Comparison of ENCODE assay signal across 24 mouse cellular contexts in genomic region chr12:68576855-68577254, GRCm38 (mm10).
DNase-seq lines count a peak whose midpoint lies in the region; ATAC-seq lines count a peak whose summit lies in the region.
"Had no signal": no experiment of that assay in that cellular context is flagged by ENCODE, and none has a peak within 500 bp of the region (broad histone marks: within the 10 kb centered on the region; RNA-seq: fewer than 3 reads in every experiment).

No protein-coding gene starts in this region.

- 46% methylated on average over 7 of the region's 7 CpGs for WGBS in hindbrain, embryonic 14.5 days
- WGBS in hindbrain, embryonic 12.5 days: 55% methylated on average over 7 of the region's 7 CpGs
- WGBS in neural tube, embryonic 15.5 days: 48% methylated on average over 7 of the region's 7 CpGs

- no peak overlapping the region for H3K4me3 ChIP-seq in hindbrain, embryonic 14.5 days (replicated peaks; ENCODE audit: low read length)
- H3K4me3 ChIP-seq in hindbrain, embryonic 12.5 days: no peak overlapping the region
- H3K4me3 ChIP-seq in neural tube, embryonic 15.5 days (replicated peaks): no peak overlapping the region
- H3K4me3 ChIP-seq: embryonic facial prominence, embryonic 13.5 days; erythroblast, embryonic 14.5 days; forebrain, embryonic 12.5 days; heart, embryonic 15.5 days; layer of hippocampus, adult 2 months; limb, embryonic 12.5 days; liver, embryonic 13.5 days had no signal

- H3K9ac ChIP-seq in hindbrain, embryonic 14.5 days: no peak overlapping the region
- H3K9ac ChIP-seq in hindbrain, embryonic 12.5 days: no peak overlapping the region
- no peak overlapping the region for H3K9ac ChIP-seq in neural tube, embryonic 15.5 days (replicated peaks)
- H3K9ac ChIP-seq: embryonic facial prominence, embryonic 13.5 days; forebrain, embryonic 12.5 days; heart, embryonic 15.5 days; limb, embryonic 12.5 days; liver, embryonic 13.5 days had no signal

- H3K4me1 ChIP-seq in hindbrain, embryonic 14.5 days (replicated peaks; ENCODE audit: control insufficient read depth, insufficient read depth, low read length): peaks cover 3% of the 10 kb centered on the region; the same call in 1 of the 2 replicates
- H3K4me1 ChIP-seq in hindbrain, embryonic 12.5 days: no peaks in the 10 kb centered on the region
- H3K4me1 ChIP-seq in neural tube, embryonic 15.5 days: 0 out of 2 replicates have a peak, but pooled peaks cover 7% of the 10 kb centered on the region
- H3K4me1 ChIP-seq: embryonic facial prominence, embryonic 13.5 days; heart, embryonic 15.5 days; limb, embryonic 12.5 days; liver, embryonic 13.5 days had no signal

- H3K4me2 ChIP-seq in hindbrain, embryonic 14.5 days (replicated peaks): 0 out of 2 replicates have a peak overlapping the region, but pooled peaks have one; percentile 12
- H3K4me2 ChIP-seq in hindbrain, embryonic 12.5 days (replicated peaks): no peak overlapping the region
- 0 out of 2 replicates have a peak overlapping the region, but pooled peaks have one; percentile 15 for H3K4me2 ChIP-seq in neural tube, embryonic 15.5 days
- H3K4me2 ChIP-seq: embryonic facial prominence, embryonic 13.5 days; forebrain, embryonic 12.5 days; heart, embryonic 15.5 days; limb, embryonic 12.5 days; liver, embryonic 13.5 days had no signal

- ATAC-seq in hindbrain, embryonic 14.5 days (ENCODE audit: low FRiP score): peak; percentile 44; the same call in 1 of the 2 replicates
- ATAC-seq in hindbrain, embryonic 12.5 days (ENCODE audit: low FRiP score): no peak
- ATAC-seq in neural tube, embryonic 15.5 days (ENCODE audit: low FRiP score): no peak
- ATAC-seq: inflammation-experienced regulatory T-cells, adult 6 months; Patski had no signal

- no peaks in the 10 kb centered on the region for H3K27me3 ChIP-seq in hindbrain, embryonic 14.5 days (ENCODE audit: control insufficient read depth, insufficient read depth, low read length)
- H3K27me3 ChIP-seq in hindbrain, embryonic 12.5 days: no peaks in the 10 kb centered on the region
- H3K27me3 ChIP-seq in neural tube, embryonic 15.5 days (replicated peaks): no peaks in the 10 kb centered on the region
- H3K27me3 ChIP-seq: embryonic facial prominence, embryonic 13.5 days; forebrain, embryonic 12.5 days; heart, embryonic 15.5 days; limb, embryonic 12.5 days; liver, embryonic 13.5 days; Patski had no signal

- no peak for DNase-seq in hindbrain, embryonic 14.5 days (ENCODE audit: low spot score)
- peak; percentile 12 for DNase-seq in kidney, postnatal 14 days
- no peak for DNase-seq in kidney, postnatal 36 days
- no peak for DNase-seq in neural tube, embryonic 10.5 days (ENCODE audit: extremely low spot score, low spot score)
- DNase-seq in gastrocnemius, adult 8-10 months (ENCODE audit: low spot score in 2 of 2): no peak
- DNase-seq: cerebellum, adult 18-20 months; gastrocnemius, postnatal 36 days; heart, postnatal 36 days; kidney, adult 2 months; liver, embryonic 13.5 days; lung, adult 2 months; lung, postnatal 14 days; thymus, postnatal 25 days had no signal

- no peaks in the 10 kb centered on the region for H3K36me3 ChIP-seq in hindbrain, embryonic 14.5 days (replicated peaks; ENCODE audit: control insufficient read depth, insufficient read depth)
- H3K36me3 ChIP-seq in hindbrain, embryonic 12.5 days: no peaks in the 10 kb centered on the region
- H3K36me3 ChIP-seq in neural tube, embryonic 15.5 days: no peaks in the 10 kb centered on the region
- H3K36me3 ChIP-seq: embryonic facial prominence, embryonic 13.5 days; forebrain, embryonic 12.5 days; G1E; heart, embryonic 15.5 days; limb, embryonic 12.5 days; liver, embryonic 13.5 days had no signal

- H3K9me3 ChIP-seq in hindbrain, embryonic 14.5 days (ENCODE audit: control insufficient read depth, low read length): no peaks in the 10 kb centered on the region
- no peaks in the 10 kb centered on the region for H3K9me3 ChIP-seq in hindbrain, embryonic 12.5 days (replicated peaks)
- no peaks in the 10 kb centered on the region for H3K9me3 ChIP-seq in neural tube, embryonic 15.5 days (replicated peaks)
- H3K9me3 ChIP-seq: embryonic facial prominence, embryonic 13.5 days; forebrain, embryonic 12.5 days; heart, embryonic 15.5 days; limb, embryonic 12.5 days; liver, embryonic 13.5 days had no signal

- no peak overlapping the region for H3K27ac ChIP-seq in hindbrain, embryonic 14.5 days
- no peak overlapping the region for H3K27ac ChIP-seq in hindbrain, embryonic 12.5 days
- no peak overlapping the region for H3K27ac ChIP-seq in neural tube, embryonic 15.5 days (replicated peaks)
- H3K27ac ChIP-seq: embryonic facial prominence, embryonic 13.5 days; forebrain, embryonic 12.5 days; heart, embryonic 15.5 days; layer of hippocampus, adult 2 months; limb, embryonic 12.5 days; liver, embryonic 13.5 days had no signal
